ENCODE assay signal across 13 mouse cellular contexts in the genomic region with DNA sequence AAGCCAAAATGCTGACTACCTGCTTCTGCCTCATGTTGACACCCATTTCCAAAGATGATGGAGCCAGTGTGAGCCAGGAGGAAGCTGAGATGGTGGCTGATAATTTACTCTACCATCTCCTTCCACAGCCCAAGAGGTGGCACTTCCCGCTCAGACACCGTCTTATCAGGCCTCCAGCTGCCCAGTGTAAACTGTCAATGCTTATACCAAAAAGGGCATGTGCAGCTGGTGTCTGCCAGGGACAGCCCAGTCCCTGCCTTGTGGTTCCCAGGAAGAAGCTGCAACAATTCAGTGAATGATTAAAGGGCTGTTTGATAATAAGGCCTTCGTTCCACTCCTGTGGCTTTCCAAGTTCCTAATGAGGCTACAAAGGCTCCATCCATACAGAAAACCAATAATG. TPM values are rescaled to one million over a fixed set of nuclear protein-coding genes. Genes with fewer than 3 reads are reported as not detected.
DNase-seq lines count a peak whose midpoint lies in the region; ATAC-seq lines count a peak whose summit lies in the region.
"Had no signal": no experiment of that assay in that cellular context is flagged by ENCODE, and none has a peak within 500 bp of the region (broad histone marks: within the 10 kb centered on the region; RNA-seq: fewer than 3 reads in every experiment).

No protein-coding gene starts in this region.

- peaks cover 8% of the 10 kb centered on the region for H3K4me1 ChIP-seq in liver, embryonic 13.5 days (replicated peaks)
- H3K4me1 ChIP-seq in liver, embryonic 11.5 days (replicated peaks; ENCODE audit: control insufficient read depth, insufficient read depth, low read length), result 0 out of 2 replicates have a peak, but pooled peaks cover 4% of the 10 kb centered on the region
- peaks cover 21% of the 10 kb centered on the region for H3K4me1 ChIP-seq in forebrain, embryonic 14.5 days (ENCODE audit: control insufficient read depth, insufficient read depth, low read length)

- H3K27ac ChIP-seq in liver, embryonic 13.5 days, result no peak overlapping the region
- no peak overlapping the region for H3K27ac ChIP-seq in liver, embryonic 11.5 days (ENCODE audit: low read depth, low read length)
- H3K27ac ChIP-seq in forebrain, embryonic 14.5 days (ENCODE audit: low read depth, low read length), result peak overlapping the region; percentile 79

- no peaks in the 10 kb centered on the region for H3K9me3 ChIP-seq in liver, embryonic 13.5 days (replicated peaks)
- H3K9me3 ChIP-seq in liver, embryonic 11.5 days (ENCODE audit: control insufficient read depth, low read length), result peaks cover 2% of the 10 kb centered on the region; the same call in 1 of the 2 replicates
- H3K9me3 ChIP-seq in forebrain, embryonic 14.5 days (replicated peaks; ENCODE audit: control insufficient read depth, low read length), result no peaks in the 10 kb centered on the region

- no peak for DNase-seq in liver, embryonic 13.5 days
- DNase-seq in liver, embryonic 11.5 days (ENCODE audit: low spot score), result no peak
- peak; percentile 74 for DNase-seq in MN1 (ENCODE audit: low spot score)
- peak; percentile 55 for DNase-seq in forebrain, embryonic 14.5 days (ENCODE audit: low spot score)
- DNase-seq in gastrocnemius, adult 18-20 months (ENCODE audit: low spot score), result no peak
- DNase-seq in embryo, embryonic 9.5 days (ENCODE audit: extremely low spot score), result no peak
- DNase-seq in c-Kit-positive CD71-positive TER-119-positive erythroid progenitor cells, embryonic 14.5 days (ENCODE audit: low spot score), result no peak
- DNase-seq: kidney, adult 8-10 months had no signal

- H3K27me3 ChIP-seq in liver, embryonic 13.5 days, result no peaks in the 10 kb centered on the region
- no peaks in the 10 kb centered on the region for H3K27me3 ChIP-seq in liver, embryonic 11.5 days (replicated peaks; ENCODE audit: control insufficient read depth, insufficient read depth, low read length)
- no peaks in the 10 kb centered on the region for H3K27me3 ChIP-seq in forebrain, embryonic 14.5 days (replicated peaks; ENCODE audit: control insufficient read depth, insufficient read depth, low read length)

- H3K36me3 ChIP-seq in liver, embryonic 13.5 days, result peaks cover 35% of the 10 kb centered on the region
- H3K36me3 ChIP-seq in liver, embryonic 11.5 days (ENCODE audit: control insufficient read depth, insufficient read depth, low read length), result peaks cover 19% of the 10 kb centered on the region; the same call in 1 of the 2 replicates
- H3K36me3 ChIP-seq in forebrain, embryonic 14.5 days (ENCODE audit: control insufficient read depth, insufficient read depth, low read length), result peaks cover 37% of the 10 kb centered on the region

- no peak overlapping the region for H3K4me2 ChIP-seq in liver, embryonic 13.5 days
- no peak overlapping the region for H3K4me2 ChIP-seq in liver, embryonic 11.5 days
- no peak overlapping the region for H3K4me2 ChIP-seq in forebrain, embryonic 14.5 days (ENCODE audit: low read length)

- H3K9ac ChIP-seq in liver, embryonic 13.5 days, result no peak overlapping the region
- H3K9ac ChIP-seq in liver, embryonic 11.5 days (ENCODE audit: low read depth, low read length), result no peak overlapping the region
- no peak overlapping the region for H3K9ac ChIP-seq in forebrain, embryonic 14.5 days (ENCODE audit: low read length)

- H3K4me3 ChIP-seq in liver, embryonic 13.5 days (replicated peaks), result no peak overlapping the region
- no peak overlapping the region for H3K4me3 ChIP-seq in liver, embryonic 11.5 days (ENCODE audit: low read depth, low read length)
- H3K4me3 ChIP-seq in forebrain, embryonic 14.5 days (ENCODE audit: low read depth, low read length), result no peak overlapping the region

- 30% methylated on average over 3 of the region's 3 CpGs for WGBS in liver, embryonic 13.5 days (ENCODE audit: insufficient replicate concordance)
- WGBS in liver, embryonic 11.5 days, result 33% methylated on average over 3 of the region's 3 CpGs
- WGBS in forebrain, embryonic 14.5 days, result 19% methylated on average over 3 of the region's 3 CpGs

- peak; percentile 53; the same call in 1 of the 2 replicates for ATAC-seq in liver, embryonic 13.5 days (ENCODE audit: low read depth)
- ATAC-seq in liver, embryonic 11.5 days (replicated peaks; ENCODE audit: low FRiP score), result no peak
- peak; percentile 27; the same call in 1 of the 2 replicates for ATAC-seq in forebrain, embryonic 14.5 days
- ATAC-seq in megakaryocyte-erythroid progenitor cell, adult 5-6 weeks (replicated peaks; ENCODE audit: low FRiP score, low TSS enrichment, poor library complexity, severe bottlenecking), result peak; percentile 91
- ATAC-seq: lung, postnatal 0 days had no signal

RNA-seq across cellular contexts. Expression of a gene that starts 8.2 kb away (rescaled TPM):
- polyA plus RNA-seq in liver, embryonic 13.5 days (2015; fragmentation: Nextera tagmentation; extraction: Ambion mirVana), result 1.3 and 1.5 TPM in 2 replicates
- polyA plus RNA-seq in liver, embryonic 11.5 days (2014; fragmentation: Nextera tagmentation; extraction: Ambion mirVana), result 1.0 and 1.8 TPM in 2 replicates
- 1.2 TPM in 2 replicates for polyA plus RNA-seq in forebrain, embryonic 14.5 days (2014; fragmentation: Nextera tagmentation; extraction: Ambion mirVana)
- not detected in 2 replicates for total RNA-seq in megakaryocyte-erythroid progenitor cell, adult 5-6 weeks (2014; fragmentation: Nextera tagmentation)
- not detected in 2 replicates for total RNA-seq in megakaryocyte-erythroid progenitor cell, adult 5-6 weeks (2017)
- not detected for total RNA-seq in gastrocnemius, adult 18-20 months (2021)

RNA-seq across cellular contexts. Expression of a gene that starts 12.9 kb away (rescaled TPM):
- not detected in 2 replicates for polyA plus RNA-seq in liver, embryonic 13.5 days (2015; fragmentation: Nextera tagmentation; extraction: Ambion mirVana)
- polyA plus RNA-seq in liver, embryonic 11.5 days (2014; fragmentation: Nextera tagmentation; extraction: Ambion mirVana), result 0.25 TPM in 1 of 2 replicates, not detected in the other
- polyA plus RNA-seq in forebrain, embryonic 14.5 days (2014; fragmentation: Nextera tagmentation; extraction: Ambion mirVana), result 0.15 and 0.19 TPM in 2 replicates
- not detected in 2 replicates for total RNA-seq in megakaryocyte-erythroid progenitor cell, adult 5-6 weeks (2014; fragmentation: Nextera tagmentation)
- total RNA-seq in megakaryocyte-erythroid progenitor cell, adult 5-6 weeks (2017), result not detected in 2 replicates
- not detected for total RNA-seq in gastrocnemius, adult 18-20 months (2021)
- total RNA-seq: layer of hippocampus, postnatal 14 days; neutrophil, adult 5-6 weeks had no signal
- polyA plus RNA-seq: heart, embryonic 14.5 days; lung, postnatal 0 days had no signal

RNA-seq across cellular contexts. Expression of a gene that starts 20.0 kb away (rescaled TPM):
- 0.81 and 0.88 TPM in 2 replicates for polyA plus RNA-seq in liver, embryonic 13.5 days (2015; fragmentation: Nextera tagmentation; extraction: Ambion mirVana)
- 1.9 and 2.4 TPM in 2 replicates for polyA plus RNA-seq in liver, embryonic 11.5 days (2014; fragmentation: Nextera tagmentation; extraction: Ambion mirVana)
- polyA plus RNA-seq in forebrain, embryonic 14.5 days (2014; fragmentation: Nextera tagmentation; extraction: Ambion mirVana), result 19.8 and 23.6 TPM in 2 replicates
- 3.1 and 6.1 TPM in 2 replicates for total RNA-seq in megakaryocyte-erythroid progenitor cell, adult 5-6 weeks (2014; fragmentation: Nextera tagmentation)
- 0.09 and 1.8 TPM in 2 replicates for total RNA-seq in megakaryocyte-erythroid progenitor cell, adult 5-6 weeks (2017)
- total RNA-seq in gastrocnemius, adult 18-20 months (2021), result under 1 TPM; 0.30 to 0.36 TPM
- total RNA-seq: neutrophil, adult 5-6 weeks had no signal

RNA-seq across cellular contexts. Expression of a gene that starts 31.0 kb away (rescaled TPM):
- polyA plus RNA-seq in liver, embryonic 13.5 days (2015; fragmentation: Nextera tagmentation; extraction: Ambion mirVana), result 16.6 and 17.7 TPM in 2 replicates
- 12.6 and 14.0 TPM in 2 replicates for polyA plus RNA-seq in liver, embryonic 11.5 days (2014; fragmentation: Nextera tagmentation; extraction: Ambion mirVana)
- polyA plus RNA-seq in forebrain, embryonic 14.5 days (2014; fragmentation: Nextera tagmentation; extraction: Ambion mirVana), result 3.5 and 5.0 TPM in 2 replicates
- total RNA-seq in megakaryocyte-erythroid progenitor cell, adult 5-6 weeks (2014; fragmentation: Nextera tagmentation), result 25.3 and 26.1 TPM in 2 replicates
- 7.0 and 7.8 TPM in 2 replicates for total RNA-seq in megakaryocyte-erythroid progenitor cell, adult 5-6 weeks (2017)
- under 1 TPM; 0.28 to 0.30 TPM for total RNA-seq in gastrocnemius, adult 18-20 months (2021)

Comparison
In these comparisons a context has a peak if more than half of its experiments do, and no peak if none do; other contexts are left out.
1. DNase-seq: peak in MN1 (single experiment) and forebrain, embryonic 14.5 days (single experiment); none in liver, embryonic 13.5 days (single experiment), liver, embryonic 11.5 days (single experiment), gastrocnemius, adult 18-20 months (single experiment), embryo, embryonic 9.5 days (single experiment) and c-Kit-positive CD71-positive TER-119-positive erythroid progenitor cells, embryonic 14.5 days (single experiment).